Mouse (Mus musculus): ENCODE results near the gene Myo18b.

The Myo18b gene

GRCm38 (mm10) chr5:112876846-112877390 is 19.2 kb downstream of the Myo18b start:
- DNase-seq, result peak; percentile 39 to 71

- DNase-seq, result no peak
These were observed 23.2 kb downstream of the Myo18b start for GRCm38 (mm10) chr5:112872999-112873398.

- peak; percentile 81 to 84 for DNase-seq
These were observed 25.4 kb downstream of the Myo18b start for GRCm38 (mm10) chr5:112870729-112871128.

GRCm38 (mm10) chr5:112868620-112869019 is 27.5 kb downstream of the Myo18b start:
- DNase-seq, result no peak

- peak; percentile 52 to 64 for DNase-seq
These were observed 31.3 kb downstream of the Myo18b start for GRCm38 (mm10) chr5:112864719-112865367.

- DNase-seq, result no peak
These were observed 36.7 kb downstream of the Myo18b start for GRCm38 (mm10) chr5:112859379-112860035.

GRCm38 (mm10) chr5:112853179-112853578 is 43.0 kb downstream of the Myo18b start:
- no peak for DNase-seq

- DNase-seq, result no peak
These were observed 44.8 kb downstream of the Myo18b start for GRCm38 (mm10) chr5:112851389-112851788.

- DNase-seq, result peak; percentile 55 to 65
These were observed 47.4 kb downstream of the Myo18b start for GRCm38 (mm10) chr5:112848586-112849280.

- DNase-seq, result no peak
These were observed 48.1 kb downstream of the Myo18b start for GRCm38 (mm10) chr5:112847985-112848542.

GRCm38 (mm10) chr5:112846146-112846545 is 50.0 kb downstream of the Myo18b start:
- DNase-seq, result no peak

- DNase-seq, result no peak
These were observed 51.7 kb downstream of the Myo18b start for GRCm38 (mm10) chr5:112844460-112844859.

GRCm38 (mm10) chr5:112843676-112844257 is 52.4 kb downstream of the Myo18b start:
- no peak for DNase-seq

- DNase-seq, result no peak
These were observed 53.5 kb downstream of the Myo18b start for GRCm38 (mm10) chr5:112842696-112843095.

GRCm38 (mm10) chr5:112841850-112842249 is 54.3 kb downstream of the Myo18b start:
- no peak for DNase-seq

GRCm38 (mm10) chr5:112834896-112835295 is 61.3 kb downstream of the Myo18b start:
- no peak for DNase-seq

GRCm38 (mm10) chr5:112833866-112834265 is 62.3 kb downstream of the Myo18b start:
- DNase-seq, result no peak

GRCm38 (mm10) chr5:112825091-112825794 is 70.9 kb downstream of the Myo18b start:
- DNase-seq, result no peak

GRCm38 (mm10) chr5:112824376-112824775 is 71.8 kb downstream of the Myo18b start:
- no peak for DNase-seq

- no peak for DNase-seq
These were observed 73.7 kb downstream of the Myo18b start for GRCm38 (mm10) chr5:112822426-112822825.

- no peak for DNase-seq
These were observed 81.1 kb downstream of the Myo18b start for GRCm38 (mm10) chr5:112815051-112815450.

GRCm38 (mm10) chr5:112807629-112808028 is 88.5 kb downstream of the Myo18b start:
- no peak for DNase-seq

Data from cerebellum, postnatal 36 days (tissue).